Mouse (Mus musculus): ENCODE measurements around the gene Pah. TPM values are rescaled to one million over a fixed set of nuclear protein-coding genes. Genes with fewer than 3 reads are reported as not detected.

The Pah gene
- total RNA-seq, 1 experiment from 2014 or later = not detected

- ATAC-seq (replicated peaks; ENCODE audit: low read depth, poor library complexity, severe bottlenecking) = no peak
Measured at GRCm38 (mm10) chr10:87501659-87502042, 19.9 kb upstream of the Pah start.

GRCm38 (mm10) chr10:87502283-87502682 lies 19.3 kb upstream of the Pah start:
- ATAC-seq (replicated peaks; ENCODE audit: low read depth, poor library complexity, severe bottlenecking) = no peak

- ATAC-seq (replicated peaks; ENCODE audit: low read depth, poor library complexity, severe bottlenecking) = peak; percentile 71; the same call in 1 of the 2 replicates
Measured at GRCm38 (mm10) chr10:87503946-87504345, 17.6 kb upstream of the Pah start.

GRCm38 (mm10) chr10:87508581-87508980 lies 13.0 kb upstream of the Pah start:
- ATAC-seq (replicated peaks; ENCODE audit: low read depth, poor library complexity, severe bottlenecking) = no peak

GRCm38 (mm10) chr10:87513052-87513451 lies 8.5 kb upstream of the Pah start:
- peak; percentile 42; the same call in 1 of the 2 replicates for ATAC-seq (replicated peaks; ENCODE audit: low read depth, poor library complexity, severe bottlenecking)

- ATAC-seq (replicated peaks; ENCODE audit: low read depth, poor library complexity, severe bottlenecking) = no peak
Measured at GRCm38 (mm10) chr10:87518585-87518984, 3.0 kb upstream of the Pah start.

GRCm38 (mm10) chr10:87520401-87521116 lies 1.0 kb upstream of the Pah start:
- no peak for ATAC-seq (replicated peaks; ENCODE audit: low read depth, poor library complexity, severe bottlenecking)

- ATAC-seq (replicated peaks; ENCODE audit: low read depth, poor library complexity, severe bottlenecking) = no peak
Measured at GRCm38 (mm10) chr10:87534172-87534571, 12.6 kb downstream of the Pah start.

- ATAC-seq (replicated peaks; ENCODE audit: low read depth, poor library complexity, severe bottlenecking) = no peak
Measured at GRCm38 (mm10) chr10:87545759-87546158, 24.2 kb downstream of the Pah start.

- no peak for ATAC-seq (replicated peaks; ENCODE audit: low read depth, poor library complexity, severe bottlenecking)
Measured at GRCm38 (mm10) chr10:87546299-87547234, 25.0 kb downstream of the Pah start.

GRCm38 (mm10) chr10:87552726-87553125 lies 31.1 kb downstream of the Pah start:
- peak; percentile 97 for ATAC-seq (replicated peaks; ENCODE audit: low read depth, poor library complexity, severe bottlenecking)

- ATAC-seq (replicated peaks; ENCODE audit: low read depth, poor library complexity, severe bottlenecking) = no peak
Measured at GRCm38 (mm10) chr10:87556441-87556840, 34.8 kb downstream of the Pah start.

- no peak for ATAC-seq (replicated peaks; ENCODE audit: low read depth, poor library complexity, severe bottlenecking)
Measured at GRCm38 (mm10) chr10:87563818-87564217, 42.2 kb downstream of the Pah start.

- no peak for ATAC-seq (replicated peaks; ENCODE audit: low read depth, poor library complexity, severe bottlenecking)
Measured at GRCm38 (mm10) chr10:87565712-87566111, 44.1 kb downstream of the Pah start.

GRCm38 (mm10) chr10:87572500-87572899 lies 50.9 kb downstream of the Pah start:
- ATAC-seq (replicated peaks; ENCODE audit: low read depth, poor library complexity, severe bottlenecking) = no peak

GRCm38 (mm10) chr10:87586696-87587095 lies 65.1 kb downstream of the Pah start:
- 0 out of 2 replicates have a peak, but pooled peaks have one; percentile 42 for ATAC-seq (replicated peaks; ENCODE audit: low read depth, poor library complexity, severe bottlenecking)

GRCm38 (mm10) chr10:87593916-87594315 lies 72.3 kb downstream of the Pah start:
- no peak for ATAC-seq (replicated peaks; ENCODE audit: low read depth, poor library complexity, severe bottlenecking)

- ATAC-seq (replicated peaks; ENCODE audit: low read depth, poor library complexity, severe bottlenecking) = peak; percentile 85
Measured at GRCm38 (mm10) chr10:87596361-87597074, 74.9 kb downstream of the Pah start.

- ATAC-seq (replicated peaks; ENCODE audit: low read depth, poor library complexity, severe bottlenecking) = no peak
Measured at GRCm38 (mm10) chr10:87597075-87597677, 75.6 kb downstream of the Pah start.

- ATAC-seq (replicated peaks; ENCODE audit: low read depth, poor library complexity, severe bottlenecking) = no peak
Measured at GRCm38 (mm10) chr10:87602151-87602550, 80.6 kb downstream of the Pah start.

All from common myeloid progenitor, adult 5-6 weeks (primary cell).